ENCODE assay signal across 24 mouse cellular contexts in the genomic region with DNA sequence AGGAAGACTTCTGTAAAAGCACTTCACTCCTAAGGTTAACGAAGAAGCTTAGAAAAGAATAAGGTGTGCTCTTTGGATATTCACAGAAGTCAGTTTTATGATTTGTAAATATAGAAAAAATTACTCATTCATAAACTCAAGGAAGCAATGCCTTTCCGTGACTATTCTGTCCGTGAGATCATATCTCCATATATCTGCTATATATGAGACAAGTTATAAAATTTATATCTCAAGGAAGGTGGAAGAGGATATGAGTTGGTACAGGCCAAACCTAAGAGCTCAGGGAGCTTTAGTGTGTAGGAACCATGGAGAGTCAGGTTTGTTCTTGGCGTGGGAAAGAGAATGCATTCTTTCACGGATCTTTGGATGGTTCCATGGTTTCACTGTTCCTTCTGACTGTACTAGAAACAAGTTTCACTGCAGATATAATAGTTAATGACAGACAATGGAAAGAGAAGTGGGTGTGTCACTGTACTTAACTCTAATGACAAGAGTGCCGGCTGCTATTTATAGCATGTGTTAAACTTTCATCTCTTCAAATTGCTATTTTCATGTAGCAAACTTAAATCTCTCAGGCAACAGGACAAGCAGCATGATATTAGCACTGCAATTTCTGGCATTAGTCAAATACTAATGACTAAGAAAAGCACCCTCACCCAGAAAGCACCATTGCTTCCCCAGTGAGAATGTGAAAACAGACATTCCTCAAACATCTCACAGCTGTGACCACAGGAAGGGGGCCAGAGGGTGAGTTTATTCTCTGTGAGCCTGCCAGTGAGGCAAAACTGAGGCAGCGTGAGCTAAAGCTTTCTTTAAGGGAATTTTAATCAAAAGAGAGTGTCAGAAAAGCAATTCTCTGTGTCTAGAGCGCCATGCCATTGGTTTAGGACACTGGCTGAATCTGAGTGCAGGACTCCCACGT.
DNase-seq lines count a peak whose midpoint lies in the region; ATAC-seq and TF ChIP-seq lines count a peak whose summit lies in the region.
"Had no signal": no experiment of that assay in that cellular context is flagged by ENCODE, and none has a peak within 500 bp of the region (broad histone marks: within the 10 kb centered on the region; RNA-seq: fewer than 3 reads in every experiment).

No protein-coding gene starts in this region.

- ATAC-seq in heart, embryonic 15.5 days (replicated peaks; ENCODE audit: insufficient number of reproducible peaks, insufficient read depth, low FRiP score, low read depth) = no peak
- ATAC-seq: hindbrain, embryonic 16.5 days had no signal

- DNase-seq in heart, adult 8-10 months (ENCODE audit: low spot score) = no peak
- DNase-seq in 3T3-L1 (ENCODE audit: low read depth, low spot score) (peak; percentile 60), NIH3T3 (ENCODE audit: low read depth) (peak; percentile 31)
- DNase-seq in kidney, adult 9 months = no peak
- no peak for DNase-seq in adrenal gland, postnatal 4 days (ENCODE audit: low spot score in 2 of 2)
- DNase-seq: adrenal gland, postnatal 36 days; cerebellum, adult 8-10 months; gastrocnemius, adult 2 months; kidney, adult 2 months; kidney, postnatal 14 days; lung, adult 18-20 months; thymus, adult 18-20 months; thymus, postnatal 4 days had no signal

- no peak overlapping the region for H3K9ac ChIP-seq in heart, embryonic 15.5 days
- H3K9ac ChIP-seq: neural tube, embryonic 12.5 days had no signal

- H3K4me3 ChIP-seq in heart, embryonic 15.5 days = no peak overlapping the region
- H3K4me3 ChIP-seq in small intestine, adult 2 months (ENCODE audit: low read depth, low read length) = no peak overlapping the region
- H3K4me3 ChIP-seq: erythroblast, embryonic 14.5 days; gastrocnemius, adult 2 months; left cerebral cortex, adult 2 months; limb, embryonic 10.5 days; neural tube, embryonic 12.5 days had no signal

- no peaks in the 10 kb centered on the region for H3K27me3 ChIP-seq in heart, embryonic 15.5 days
- no peaks in the 10 kb centered on the region for H3K27me3 ChIP-seq in small intestine, adult 2 months (ENCODE audit: control insufficient read depth, insufficient read depth, low read length)
- H3K27me3 ChIP-seq: neural tube, embryonic 12.5 days had no signal

- H3K4me2 ChIP-seq in heart, embryonic 15.5 days = no peak overlapping the region
- H3K4me2 ChIP-seq: liver, embryonic 11.5 days; midbrain, embryonic 11.5 days; neural tube, embryonic 12.5 days had no signal

- TF ChIP-seq POLR2A in small intestine, adult 2 months (IDR thresholded peaks at IDR 0.05; ENCODE audit: low read depth, low read length) = no peak

- peaks cover 11% of the 10 kb centered on the region for H3K4me1 ChIP-seq in heart, embryonic 15.5 days (replicated peaks)
- H3K4me1 ChIP-seq in small intestine, adult 2 months (ENCODE audit: control insufficient read depth, insufficient read depth, insufficient read length, low read length) = peaks cover 12% of the 10 kb centered on the region; the same call in 1 of the 2 replicates
- H3K4me1 ChIP-seq: limb, embryonic 10.5 days; neural tube, embryonic 12.5 days had no signal

- H3K27ac ChIP-seq in heart, embryonic 15.5 days = peak overlapping the region; percentile 52; the same call in 1 of the 2 replicates
- H3K27ac ChIP-seq in small intestine, adult 2 months (ENCODE audit: insufficient read depth, low read depth, low read length) = peak overlapping the region; percentile 72
- H3K27ac ChIP-seq: gastrocnemius, adult 2 months; left cerebral cortex, adult 2 months; limb, embryonic 10.5 days; macrophage; neural tube, embryonic 12.5 days had no signal

- no peaks in the 10 kb centered on the region for H3K9me3 ChIP-seq in heart, embryonic 15.5 days (replicated peaks)
- H3K9me3 ChIP-seq: G1E; limb, embryonic 10.5 days; neural tube, embryonic 12.5 days had no signal

- WGBS in heart, embryonic 15.5 days = 59% methylated on average over 9 of the region's 9 CpGs
- 40% methylated on average over 9 of the region's 9 CpGs for WGBS in small intestine, adult 2 months

- TF ChIP-seq CTCF in small intestine, adult 2 months (IDR thresholded peaks at IDR 0.05; ENCODE audit: extremely low read depth, insufficient read length, insufficient replicate concordance, low read depth, low read length) = no peak

- H3K36me3 ChIP-seq in heart, embryonic 15.5 days = no peaks in the 10 kb centered on the region
- no peaks in the 10 kb centered on the region for H3K36me3 ChIP-seq in small intestine, adult 2 months (ENCODE audit: control insufficient read depth, insufficient read depth, low read length)
- H3K36me3 ChIP-seq: G1E; limb, embryonic 10.5 days; neural tube, embryonic 12.5 days had no signal

Comparison
In these comparisons a context has a peak if more than half of its experiments do, and no peak if none do; other contexts are left out.
1. DNase-seq: peak in 3T3-L1 (single experiment) and NIH3T3 (single experiment); none in heart, adult 8-10 months (single experiment), kidney, adult 9 months (single experiment) and adrenal gland, postnatal 4 days (0 of 2).